Mouse (Mus musculus): ENCODE measurements at regions not wholly inside any gene's neighbourhood (a gene's known extent, or its start where the extent isn't known, plus 50 kb on each side); places are given as distances from the start of the nearest gene placed in this dataset.

DNA sequence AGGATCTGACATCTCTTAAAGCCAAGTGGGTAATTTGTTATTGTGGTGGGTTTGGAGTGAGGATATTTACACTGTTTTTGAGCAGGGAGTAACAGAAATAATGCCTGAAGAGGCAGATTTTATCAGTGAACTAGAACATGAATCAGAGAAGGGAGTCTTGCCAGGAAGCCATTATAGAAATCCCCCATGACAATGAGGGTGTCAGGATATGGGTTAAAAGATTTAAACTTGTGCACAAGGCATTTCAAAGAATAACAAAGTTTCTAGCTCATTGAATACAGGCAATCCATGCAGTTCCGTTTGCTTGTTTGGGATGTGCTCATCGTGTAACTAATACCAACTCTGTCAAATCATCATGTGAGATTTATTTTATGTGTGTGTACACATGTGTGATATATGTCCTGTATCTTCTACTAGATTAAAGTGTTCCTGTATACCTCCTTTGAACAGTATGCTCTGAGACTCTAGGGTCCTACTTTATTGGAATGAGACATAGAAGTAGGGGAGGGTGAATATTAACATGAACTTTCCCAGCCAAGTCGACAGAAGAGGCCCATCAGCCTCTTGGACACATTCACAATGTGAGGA is 134.0 kb upstream of the Cxxc4 start:
- no peak for TF ChIP-seq CTCF (conservative IDR thresholded peaks at IDR 0.05; ENCODE audit: low read length)
- TF ChIP-seq POU5F1 (IDR thresholded peaks at IDR 0.05; ENCODE audit: borderline replicate concordance, low read length): no peak
- H3K36me3 ChIP-seq (ENCODE audit: insufficient read depth, low read length): no peaks in the 10 kb centered on the region
- no peaks in the 10 kb centered on the region for H3K9me3 ChIP-seq (ENCODE audit: low read length)
- no peaks in the 10 kb centered on the region for H3K27me3 ChIP-seq (ENCODE audit: insufficient read depth, low read length)
- no peaks in the 10 kb centered on the region for H3K4me1 ChIP-seq (replicated peaks; ENCODE audit: low read depth, low read length)
- no peak overlapping the region for H3K4me3 ChIP-seq (replicated peaks; ENCODE audit: low read length)

DNA sequence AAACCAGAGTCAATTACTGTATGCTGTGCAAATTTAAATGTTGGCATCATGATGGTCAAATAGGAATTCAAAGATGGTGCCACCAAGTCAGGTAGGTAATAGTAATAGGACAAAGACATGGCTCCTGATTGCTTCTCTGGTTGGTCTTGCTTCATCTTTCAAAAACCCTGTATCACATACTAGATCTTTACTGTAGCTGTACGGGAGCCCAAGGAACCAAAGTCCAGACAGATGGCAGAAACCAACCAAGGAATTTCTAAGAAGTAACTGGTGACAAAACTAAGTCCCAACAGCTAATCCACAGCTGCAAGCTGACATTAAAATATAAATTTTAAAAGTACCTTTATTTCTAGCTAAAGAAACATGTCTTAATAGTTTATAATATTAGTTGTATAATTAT is 131.7 kb upstream of the Cxxc4 start:
- Histone ChIP-seq H3K9me3 (ENCODE audit: low read length) (no peaks in the 10 kb centered on the region), H3K27me3 (ENCODE audit: insufficient read depth, low read length) (no peaks in the 10 kb centered on the region), H3K4me3 (replicated peaks; ENCODE audit: low read length) (no peak overlapping the region), H3K36me3 (ENCODE audit: insufficient read depth, low read length) (no peaks in the 10 kb centered on the region), H3K4me1 (replicated peaks; ENCODE audit: low read depth, low read length) (no peaks in the 10 kb centered on the region)
- TF ChIP-seq NANOG (IDR thresholded peaks at IDR 0.05; ENCODE audit: borderline replicate concordance, low read length): no peak
- no peak for TF ChIP-seq CTCF (conservative IDR thresholded peaks at IDR 0.05; ENCODE audit: low read length)
- no peak for TF ChIP-seq POU5F1 (IDR thresholded peaks at IDR 0.05; ENCODE audit: borderline replicate concordance, low read length)

DNA sequence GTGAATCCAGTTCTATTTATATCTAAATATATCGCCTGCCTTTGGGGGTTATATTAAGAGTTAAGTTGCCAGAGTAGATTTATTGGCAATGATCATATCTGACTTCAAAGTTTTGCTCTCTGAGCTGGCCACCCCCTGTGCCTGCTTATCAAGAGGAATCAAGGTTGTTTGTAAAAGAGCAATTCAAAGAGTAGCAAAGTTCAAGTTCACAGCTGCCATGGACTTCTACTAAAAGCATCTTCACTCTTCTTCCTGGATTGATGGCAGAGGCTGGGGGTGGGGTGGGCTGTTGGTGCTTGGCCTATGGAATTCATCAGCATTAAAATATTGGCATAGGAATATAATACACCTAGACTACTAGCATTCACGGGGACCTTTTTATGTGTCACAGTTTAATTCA is 131.2 kb upstream of the Cxxc4 start:
- H3K27me3 ChIP-seq (ENCODE audit: insufficient read depth, low read length): no peaks in the 10 kb centered on the region
- H3K4me1 ChIP-seq (replicated peaks; ENCODE audit: low read depth, low read length): no peaks in the 10 kb centered on the region
- no peak overlapping the region for H3K4me3 ChIP-seq (replicated peaks; ENCODE audit: low read length)
- no peaks in the 10 kb centered on the region for H3K9me3 ChIP-seq (ENCODE audit: low read length)
- TF ChIP-seq NANOG (IDR thresholded peaks at IDR 0.05; ENCODE audit: borderline replicate concordance, low read length) (no peak), POU5F1 (IDR thresholded peaks at IDR 0.05; ENCODE audit: borderline replicate concordance, low read length) (no peak), CTCF (conservative IDR thresholded peaks at IDR 0.05; ENCODE audit: low read length) (no peak)
- no peaks in the 10 kb centered on the region for H3K36me3 ChIP-seq (ENCODE audit: insufficient read depth, low read length)

DNA sequence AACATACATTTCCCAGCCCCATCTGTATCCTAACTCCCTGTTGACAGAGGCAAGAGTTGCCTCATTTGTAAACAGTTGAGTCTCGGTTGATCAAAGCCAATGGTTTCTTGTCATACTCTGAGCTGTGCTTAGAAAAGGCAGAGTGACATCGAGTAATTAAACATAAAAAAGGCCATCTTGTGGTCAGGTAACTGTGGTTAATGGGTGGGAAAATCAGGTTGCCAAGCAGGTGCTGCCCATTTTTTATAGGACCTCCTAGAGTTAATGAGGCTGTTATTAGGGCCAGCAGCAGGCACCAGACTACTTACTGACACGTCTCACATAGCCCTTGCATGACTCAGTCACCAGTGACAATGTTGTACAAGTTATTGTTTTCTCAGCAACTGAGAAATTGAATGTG is 130.7 kb upstream of the Cxxc4 start:
- Histone ChIP-seq H3K9me3 (ENCODE audit: low read length) (no peaks in the 10 kb centered on the region), H3K4me3 (replicated peaks; ENCODE audit: low read length) (no peak overlapping the region), H3K4me1 (replicated peaks; ENCODE audit: low read depth, low read length) (no peaks in the 10 kb centered on the region), H3K27me3 (ENCODE audit: insufficient read depth, low read length) (no peaks in the 10 kb centered on the region), H3K36me3 (ENCODE audit: insufficient read depth, low read length) (no peaks in the 10 kb centered on the region)
- no peak for TF ChIP-seq POU5F1 (IDR thresholded peaks at IDR 0.05; ENCODE audit: borderline replicate concordance, low read length)
- TF ChIP-seq NANOG (IDR thresholded peaks at IDR 0.05; ENCODE audit: borderline replicate concordance, low read length): no peak

DNA sequence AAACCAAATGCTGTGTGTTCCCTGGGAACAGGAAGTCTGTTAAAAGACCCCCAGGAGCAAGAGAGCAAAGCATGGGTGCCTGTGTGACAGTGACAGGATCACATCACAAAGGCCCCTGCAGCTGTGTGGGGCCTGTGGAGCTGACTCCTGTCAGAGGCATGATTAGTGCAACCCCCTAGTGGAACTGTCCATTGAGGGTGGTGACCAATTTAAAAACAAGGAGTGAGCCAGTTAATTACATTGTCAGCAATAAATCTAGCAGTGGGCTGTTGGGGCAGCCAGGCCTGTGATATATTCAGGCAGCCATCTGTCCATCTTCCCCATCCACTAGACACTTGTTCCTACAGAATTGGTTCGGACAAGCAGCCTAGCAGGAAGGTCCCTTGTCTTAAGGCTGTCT is 121.8 kb upstream of the Cxxc4 start:
- no peaks in the 10 kb centered on the region for H3K4me1 ChIP-seq (replicated peaks; ENCODE audit: low read depth, low read length)
- TF ChIP-seq POU5F1 (IDR thresholded peaks at IDR 0.05; ENCODE audit: borderline replicate concordance, low read length): no peak
- no peak for TF ChIP-seq NANOG (IDR thresholded peaks at IDR 0.05; ENCODE audit: borderline replicate concordance, low read length)
- TF ChIP-seq CTCF (conservative IDR thresholded peaks at IDR 0.05; ENCODE audit: low read length): no peak
- no peaks in the 10 kb centered on the region for H3K27me3 ChIP-seq (ENCODE audit: insufficient read depth, low read length)
- no peaks in the 10 kb centered on the region for H3K36me3 ChIP-seq (ENCODE audit: insufficient read depth, low read length)
- H3K4me3 ChIP-seq (replicated peaks; ENCODE audit: low read length): no peak overlapping the region
- no peaks in the 10 kb centered on the region for H3K9me3 ChIP-seq (ENCODE audit: low read length)

DNA sequence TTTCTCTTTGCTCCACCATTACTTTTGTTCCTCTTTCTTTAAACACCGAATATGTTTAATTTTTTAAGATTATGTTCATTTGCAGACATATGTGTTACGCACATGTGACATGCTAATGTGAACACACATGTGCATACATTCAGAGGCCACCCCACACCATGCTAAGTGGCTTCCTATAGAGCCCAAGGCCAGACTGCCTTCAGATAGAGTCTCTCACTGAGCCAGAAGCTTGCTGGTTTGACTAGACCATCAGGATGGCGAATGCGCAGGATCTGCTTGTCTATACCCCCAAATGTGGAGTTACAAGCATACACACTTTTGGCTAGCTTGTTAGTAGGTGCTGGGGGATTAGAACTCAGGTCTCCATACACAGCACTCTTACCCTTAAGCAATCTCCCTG is 121.3 kb upstream of the Cxxc4 start:
- Histone ChIP-seq H3K4me3 (replicated peaks; ENCODE audit: low read length) (no peak overlapping the region), H3K4me1 (replicated peaks; ENCODE audit: low read depth, low read length) (no peaks in the 10 kb centered on the region), H3K9me3 (ENCODE audit: low read length) (no peaks in the 10 kb centered on the region), H3K27me3 (ENCODE audit: insufficient read depth, low read length) (no peaks in the 10 kb centered on the region), H3K36me3 (ENCODE audit: insufficient read depth, low read length) (no peaks in the 10 kb centered on the region)
- TF ChIP-seq NANOG (IDR thresholded peaks at IDR 0.05; ENCODE audit: borderline replicate concordance, low read length) (no peak), POU5F1 (IDR thresholded peaks at IDR 0.05; ENCODE audit: borderline replicate concordance, low read length) (no peak), CTCF (conservative IDR thresholded peaks at IDR 0.05; ENCODE audit: low read length) (no peak)

DNA sequence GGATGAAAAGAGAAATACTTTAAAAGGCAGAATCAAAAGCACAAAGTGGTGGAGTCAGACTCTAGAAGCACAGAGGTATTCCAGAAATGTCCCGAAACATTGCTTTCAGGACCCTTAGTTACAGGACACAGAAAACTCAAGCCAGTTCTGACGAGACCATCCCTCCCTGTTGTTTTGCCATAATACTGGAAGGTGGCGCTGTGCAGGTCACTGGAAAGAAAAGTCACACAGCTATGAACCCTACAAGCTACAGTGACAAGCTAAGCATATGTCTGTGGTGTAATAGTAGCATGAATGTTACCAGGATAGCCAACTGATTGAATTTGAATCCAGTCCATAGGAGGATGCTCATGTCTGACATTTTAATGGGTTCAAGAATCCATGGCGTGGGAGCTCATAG is 117.4 kb upstream of the Cxxc4 start:
- Histone ChIP-seq H3K36me3 (ENCODE audit: insufficient read depth, low read length) (no peaks in the 10 kb centered on the region), H3K9me3 (ENCODE audit: low read length) (no peaks in the 10 kb centered on the region), H3K4me1 (replicated peaks; ENCODE audit: low read depth, low read length) (no peaks in the 10 kb centered on the region), H3K27me3 (ENCODE audit: insufficient read depth, low read length) (no peaks in the 10 kb centered on the region), H3K4me3 (replicated peaks; ENCODE audit: low read length) (no peak overlapping the region)
- TF ChIP-seq POU5F1 (IDR thresholded peaks at IDR 0.05; ENCODE audit: borderline replicate concordance, low read length) (no peak), NANOG (IDR thresholded peaks at IDR 0.05; ENCODE audit: borderline replicate concordance, low read length) (no peak), CTCF (conservative IDR thresholded peaks at IDR 0.05; ENCODE audit: low read length) (no peak)

DNA sequence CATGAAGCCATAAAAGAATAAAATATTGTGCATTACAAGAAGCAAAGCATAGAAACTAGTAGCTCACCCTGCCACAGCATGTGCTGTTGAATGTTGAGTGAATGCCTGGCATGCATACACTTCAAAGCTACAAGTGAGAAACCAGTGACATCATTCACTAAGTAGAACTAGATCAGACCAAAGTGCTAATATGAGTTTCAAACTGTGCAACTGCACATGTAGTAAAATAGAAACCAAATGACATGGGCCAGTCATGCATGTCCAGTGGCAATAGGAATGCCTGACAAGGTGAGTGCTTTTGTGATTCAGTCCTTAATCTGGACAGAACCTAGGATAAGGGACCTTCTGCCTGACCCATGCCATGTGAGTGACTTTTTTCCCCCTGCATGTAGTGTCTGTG is 111.3 kb upstream of the Cxxc4 start:
- no peaks in the 10 kb centered on the region for H3K9me3 ChIP-seq (ENCODE audit: low read length)
- H3K4me3 ChIP-seq (replicated peaks; ENCODE audit: low read length): no peak overlapping the region
- TF ChIP-seq NANOG (IDR thresholded peaks at IDR 0.05; ENCODE audit: borderline replicate concordance, low read length) (no peak), POU5F1 (IDR thresholded peaks at IDR 0.05; ENCODE audit: borderline replicate concordance, low read length) (no peak), CTCF (conservative IDR thresholded peaks at IDR 0.05; ENCODE audit: low read length) (no peak)
- no peaks in the 10 kb centered on the region for H3K36me3 ChIP-seq (ENCODE audit: insufficient read depth, low read length)
- no peaks in the 10 kb centered on the region for H3K4me1 ChIP-seq (replicated peaks; ENCODE audit: low read depth, low read length)
- H3K27me3 ChIP-seq (ENCODE audit: insufficient read depth, low read length): no peaks in the 10 kb centered on the region

DNA sequence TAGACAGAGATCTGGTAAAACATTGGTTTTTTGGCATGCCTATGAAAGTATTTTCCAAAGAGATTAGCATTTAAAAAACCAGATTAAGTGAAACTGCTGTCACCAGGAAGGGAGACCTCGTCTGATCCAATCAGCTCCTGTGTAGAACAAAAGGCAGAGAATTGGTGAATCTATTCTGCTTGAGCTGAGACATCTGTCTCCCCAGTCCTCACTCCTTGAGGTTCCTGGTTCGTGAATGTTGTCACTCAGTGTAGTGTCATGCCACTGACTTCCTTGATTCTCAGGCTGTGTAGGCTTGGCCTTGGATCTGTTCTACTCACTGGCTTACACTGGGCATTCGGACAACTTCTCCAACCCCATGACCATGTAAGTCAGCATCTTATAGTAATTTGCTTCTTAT is 105.9 kb upstream of the Cxxc4 start:
- TF ChIP-seq NANOG (IDR thresholded peaks at IDR 0.05; ENCODE audit: borderline replicate concordance, low read length) (no peak), POU5F1 (IDR thresholded peaks at IDR 0.05; ENCODE audit: borderline replicate concordance, low read length) (no peak), CTCF (conservative IDR thresholded peaks at IDR 0.05; ENCODE audit: low read length) (no peak)
- H3K27me3 ChIP-seq (ENCODE audit: insufficient read depth, low read length): no peaks in the 10 kb centered on the region
- H3K4me3 ChIP-seq (replicated peaks; ENCODE audit: low read length): no peak overlapping the region
- H3K9me3 ChIP-seq (ENCODE audit: low read length): no peaks in the 10 kb centered on the region
- no peaks in the 10 kb centered on the region for H3K4me1 ChIP-seq (replicated peaks; ENCODE audit: low read depth, low read length)
- H3K36me3 ChIP-seq (ENCODE audit: insufficient read depth, low read length): no peaks in the 10 kb centered on the region

All from E14TG2a.4 (cell line).